Mouse (Mus musculus): ENCODE measurements around the gene Nab2. TPM values are rescaled to one million over a fixed set of nuclear protein-coding genes. Genes with fewer than 3 reads are reported as not detected.
"Not testable (repeated sequence)": the region's sequence is repeated elsewhere in the genome, so short reads cannot be mapped to it uniquely, and the experiment has no call there.

Gene Nab2
- polyA plus RNA-seq, 1 experiment from 2014 or later = 2.1 TPM

GRCm38 (mm10) chr10:127659551-127659950, 8.8 kb downstream of the Nab2 start:
- H3K27me3 ChIP-seq (ENCODE audit: control insufficient read depth, insufficient read depth, low read length) = peaks cover 47% of the 10 kb centered on the region
- ATAC-seq (ENCODE audit: low FRiP score) (no peak), DNase-seq (ENCODE audit: low spot score, missing footprints) (no peak)
- no peaks in the 10 kb centered on the region for H3K36me3 ChIP-seq (ENCODE audit: control insufficient read depth, insufficient read depth, low read length)
- no peak overlapping the region for H3K27ac ChIP-seq (ENCODE audit: low read depth, low read length)
- H3K9me3 ChIP-seq (ENCODE audit: control insufficient read depth, low read length) = no peaks in the 10 kb centered on the region
- H3K9ac ChIP-seq (ENCODE audit: low read length) = no peak overlapping the region
- H3K4me2 ChIP-seq = no peak overlapping the region
- 47% methylated on average over 1 of the region's 1 CpGs for WGBS
- peaks cover 10% of the 10 kb centered on the region for H3K4me1 ChIP-seq (ENCODE audit: control insufficient read depth, insufficient read depth, low read length)
- H3K4me3 ChIP-seq (ENCODE audit: low read depth, low read length) = no peak overlapping the region

- no peak overlapping the region for H3K4me3 ChIP-seq (ENCODE audit: low read depth, low read length)
- no peak overlapping the region for H3K4me2 ChIP-seq
- DNase-seq (ENCODE audit: low spot score, missing footprints) (no peak), ATAC-seq (ENCODE audit: low FRiP score) (no peak)
- peaks cover 33% of the 10 kb centered on the region for H3K27me3 ChIP-seq (ENCODE audit: control insufficient read depth, insufficient read depth, low read length)
- H3K4me1 ChIP-seq (ENCODE audit: control insufficient read depth, insufficient read depth, low read length) = peaks cover 10% of the 10 kb centered on the region
- H3K9me3 ChIP-seq (ENCODE audit: control insufficient read depth, low read length) = no peaks in the 10 kb centered on the region
- H3K27ac ChIP-seq (ENCODE audit: low read depth, low read length) = no peak overlapping the region
- no peak overlapping the region for H3K9ac ChIP-seq (ENCODE audit: low read length)
- WGBS = 21% methylated on average over 6 of the region's 6 CpGs
- H3K36me3 ChIP-seq (ENCODE audit: control insufficient read depth, insufficient read depth, low read length) = no peaks in the 10 kb centered on the region
Observed at GRCm38 (mm10) chr10:127658076-127658475, 10.3 kb downstream of the Nab2 start.

- not testable (repeated sequence) for H3K4me3 ChIP-seq (ENCODE audit: low read depth, low read length); H3K36me3 ChIP-seq (ENCODE audit: control insufficient read depth, insufficient read depth, low read length); H3K4me2 ChIP-seq; H3K9me3 ChIP-seq (ENCODE audit: control insufficient read depth, low read length); H3K9ac ChIP-seq (ENCODE audit: low read length); H3K27ac ChIP-seq (ENCODE audit: low read depth, low read length); DNase-seq (ENCODE audit: low spot score, missing footprints); ATAC-seq (ENCODE audit: low FRiP score); H3K4me1 ChIP-seq (ENCODE audit: control insufficient read depth, insufficient read depth, low read length)
- peaks cover 28% of the 10 kb centered on the region for H3K27me3 ChIP-seq (ENCODE audit: control insufficient read depth, insufficient read depth, low read length)
- 43% methylated on average over 6 of the region's 6 CpGs for WGBS
Observed at GRCm38 (mm10) chr10:127657617-127658016, 10.8 kb downstream of the Nab2 start.

GRCm38 (mm10) chr10:127654970-127655579, 13.3 kb downstream of the Nab2 start:
- Histone ChIP-seq H3K4me3 (ENCODE audit: low read depth, low read length) (no peak overlapping the region), H3K9me3 (ENCODE audit: control insufficient read depth, low read length) (no peaks in the 10 kb centered on the region), H3K4me1 (ENCODE audit: control insufficient read depth, insufficient read depth, low read length) (no peaks in the 10 kb centered on the region), H3K4me2 (no peak overlapping the region), H3K9ac (ENCODE audit: low read length) (no peak overlapping the region), H3K36me3 (ENCODE audit: control insufficient read depth, insufficient read depth, low read length) (no peaks in the 10 kb centered on the region), H3K27me3 (ENCODE audit: control insufficient read depth, insufficient read depth, low read length) (peaks cover 3% of the 10 kb centered on the region), H3K27ac (ENCODE audit: low read depth, low read length) (no peak overlapping the region)
- ATAC-seq (ENCODE audit: low FRiP score) = no peak
- no peak for DNase-seq (ENCODE audit: low spot score, missing footprints)
- 79% methylated on average over 16 of the region's 16 CpGs for WGBS

- H3K4me1 ChIP-seq (ENCODE audit: control insufficient read depth, insufficient read depth, low read length) = no peaks in the 10 kb centered on the region
- H3K4me2 ChIP-seq = no peak overlapping the region
- no peak overlapping the region for H3K4me3 ChIP-seq (ENCODE audit: low read depth, low read length)
- 51% methylated on average over 21 of the region's 21 CpGs for WGBS
- ATAC-seq (ENCODE audit: low FRiP score) (no peak), DNase-seq (ENCODE audit: low spot score, missing footprints) (no peak)
- no peak overlapping the region for H3K9ac ChIP-seq (ENCODE audit: low read length)
- no peak overlapping the region for H3K27ac ChIP-seq (ENCODE audit: low read depth, low read length)
- no peaks in the 10 kb centered on the region for H3K36me3 ChIP-seq (ENCODE audit: control insufficient read depth, insufficient read depth, low read length)
- no peaks in the 10 kb centered on the region for H3K27me3 ChIP-seq (ENCODE audit: control insufficient read depth, insufficient read depth, low read length)
- no peaks in the 10 kb centered on the region for H3K9me3 ChIP-seq (ENCODE audit: control insufficient read depth, low read length)
Observed at GRCm38 (mm10) chr10:127652906-127653638, 15.3 kb downstream of the Nab2 start.

GRCm38 (mm10) chr10:127645791-127646190, 22.6 kb downstream of the Nab2 start:
- Histone ChIP-seq H3K36me3 (ENCODE audit: control insufficient read depth, insufficient read depth, low read length) (no peaks in the 10 kb centered on the region), H3K4me2 (no peak overlapping the region), H3K27me3 (ENCODE audit: control insufficient read depth, insufficient read depth, low read length) (peaks cover 13% of the 10 kb centered on the region), H3K27ac (ENCODE audit: low read depth, low read length) (no peak overlapping the region), H3K4me1 (ENCODE audit: control insufficient read depth, insufficient read depth, low read length) (peaks cover 11% of the 10 kb centered on the region), H3K9ac (ENCODE audit: low read length) (no peak overlapping the region), H3K4me3 (ENCODE audit: low read depth, low read length) (no peak overlapping the region), H3K9me3 (ENCODE audit: control insufficient read depth, low read length) (no peaks in the 10 kb centered on the region)
- DNase-seq (ENCODE audit: low spot score, missing footprints) (no peak), ATAC-seq (ENCODE audit: low FRiP score) (no peak)
- 19% methylated on average over 2 of the region's 2 CpGs for WGBS

- peak overlapping the region; percentile 60 for H3K9ac ChIP-seq (ENCODE audit: low read length)
- no peaks in the 10 kb centered on the region for H3K9me3 ChIP-seq (ENCODE audit: control insufficient read depth, low read length)
- H3K27me3 ChIP-seq (ENCODE audit: control insufficient read depth, insufficient read depth, low read length) = peaks cover 13% of the 10 kb centered on the region
- peak overlapping the region; percentile 28 for H3K4me3 ChIP-seq (ENCODE audit: low read depth, low read length)
- WGBS = 2% methylated on average over 25 of the region's 25 CpGs
- peak; percentile 69 for ATAC-seq (ENCODE audit: low FRiP score)
- peak; percentile 96 for DNase-seq (ENCODE audit: low spot score, missing footprints)
- H3K4me2 ChIP-seq = peak overlapping the region; percentile 42
- no peaks in the 10 kb centered on the region for H3K36me3 ChIP-seq (ENCODE audit: control insufficient read depth, insufficient read depth, low read length)
- no peak overlapping the region for H3K27ac ChIP-seq (ENCODE audit: low read depth, low read length)
- H3K4me1 ChIP-seq (ENCODE audit: control insufficient read depth, insufficient read depth, low read length) = peaks cover 11% of the 10 kb centered on the region
Observed at GRCm38 (mm10) chr10:127643553-127644238, 24.7 kb downstream of the Nab2 start.

GRCm38 (mm10) chr10:127642772-127643552, 25.4 kb downstream of the Nab2 start, which contains the start of gene Stat6:
Stat6 (plus strand) TSS chr10:127642986.
- Histone ChIP-seq H3K27ac (ENCODE audit: low read depth, low read length) (no peak within 1 kb of the TSS), H3K4me3 (ENCODE audit: low read depth, low read length) (peak within 1 kb of the TSS; percentile 28), H3K27me3 (ENCODE audit: control insufficient read depth, insufficient read depth, low read length) (peaks cover 13% of the 10 kb centered on the region), H3K9ac (ENCODE audit: low read length) (peak within 1 kb of the TSS; percentile 60), H3K36me3 (ENCODE audit: control insufficient read depth, insufficient read depth, low read length) (no peaks in the 10 kb centered on the region), H3K9me3 (ENCODE audit: control insufficient read depth, low read length) (no peaks in the 10 kb centered on the region), H3K4me2 (peak within 1 kb of the TSS; percentile 42), H3K4me1 (ENCODE audit: control insufficient read depth, insufficient read depth, low read length) (peaks cover 11% of the 10 kb centered on the region)
- peak; percentile 51 for ATAC-seq (ENCODE audit: low FRiP score)
- WGBS = 4% methylated on average over 37 of the region's 37 CpGs
- peak; percentile 93 for DNase-seq (ENCODE audit: low spot score, missing footprints)
